In the genomic region with DNA sequence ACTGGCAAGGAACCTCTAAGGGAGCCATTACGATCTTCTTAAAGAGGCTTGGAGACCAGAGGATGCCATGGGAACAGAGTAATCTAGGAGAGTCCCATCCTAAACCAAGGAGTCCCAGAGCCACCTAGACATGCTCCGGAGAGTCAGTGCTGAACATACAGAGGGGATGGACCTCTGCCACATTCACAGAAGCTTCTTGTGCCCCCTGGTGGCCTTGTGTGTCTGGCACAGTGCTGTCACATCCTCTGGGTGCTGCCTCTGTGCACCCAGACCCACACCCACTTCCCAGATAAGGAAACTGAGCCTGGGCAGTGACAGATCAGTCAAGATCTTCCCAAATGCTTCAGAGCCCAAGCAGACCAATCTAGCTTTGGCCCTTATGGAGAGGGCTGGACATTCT, we compare ENCODE assay signal across 10 mouse cellular contexts. TPM values are rescaled to one million over a fixed set of nuclear protein-coding genes. Genes with fewer than 3 reads are reported as not detected.
DNase-seq lines count a peak whose midpoint lies in the region; ATAC-seq and TF ChIP-seq lines count a peak whose summit lies in the region.
"Had no signal": no experiment of that assay in that cellular context is flagged by ENCODE, and none has a peak within 500 bp of the region (broad histone marks: within the 10 kb centered on the region; RNA-seq: fewer than 3 reads in every experiment).

No protein-coding gene starts in this region.

- no peak for DNase-seq in heart, adult 2 months
- no peak for DNase-seq in heart, adult 11 months
- DNase-seq in 3T3-L1 (ENCODE audit: low read depth, low spot score): peak; percentile 6
- DNase-seq in R1 (ENCODE audit: low read depth, low spot score): peak; percentile 42
- DNase-seq in urinary bladder, postnatal 10 days (ENCODE audit: low spot score): no peak
- no peak for DNase-seq in left cerebral cortex, adult 11 months (ENCODE audit: low spot score)
- DNase-seq in urinary bladder, postnatal 14 days (ENCODE audit: low spot score): no peak

- no peaks in the 10 kb centered on the region for H3K79me2 ChIP-seq in heart, adult 2 months (replicated peaks; ENCODE audit: control insufficient read depth, insufficient read depth, low read length)

- H3K4me1 ChIP-seq in heart, adult 2 months (ENCODE audit: control insufficient read depth, insufficient read depth, low read length): no peaks in the 10 kb centered on the region
- no peaks in the 10 kb centered on the region for H3K4me1 ChIP-seq in lung, embryonic 16.5 days (replicated peaks; ENCODE audit: control insufficient read depth, insufficient read depth, low read length)

- no peak for TF ChIP-seq EP300 in heart, adult 2 months (IDR thresholded peaks at IDR 0.05; ENCODE audit: insufficient read depth, low read depth, low read length)

- ATAC-seq in lung, embryonic 16.5 days (ENCODE audit: low read depth): 0 out of 2 replicates have a peak, but pooled peaks have one; percentile 16

- H3K36me3 ChIP-seq in heart, adult 2 months (ENCODE audit: control insufficient read depth, insufficient read depth, low read length): no peaks in the 10 kb centered on the region
- no peaks in the 10 kb centered on the region for H3K36me3 ChIP-seq in lung, embryonic 16.5 days (ENCODE audit: control insufficient read depth, insufficient read depth, low read length)
- H3K36me3 ChIP-seq: heart, embryonic 13.5 days; limb, embryonic 12.5 days had no signal

- no peaks in the 10 kb centered on the region for H3K27me3 ChIP-seq in heart, adult 2 months (ENCODE audit: control insufficient read depth, insufficient read depth, low read length)
- no peaks in the 10 kb centered on the region; the same call in 1 of the 2 replicates for H3K27me3 ChIP-seq in lung, embryonic 16.5 days (ENCODE audit: control insufficient read depth, insufficient read depth, low read depth, low read length)

- H3K9ac ChIP-seq in heart, adult 2 months (ENCODE audit: low read depth, low read length): no peak overlapping the region
- no peak overlapping the region for H3K9ac ChIP-seq in lung, embryonic 16.5 days (ENCODE audit: low read length)
- H3K9ac ChIP-seq: heart, embryonic 13.5 days; limb, embryonic 12.5 days had no signal

- no peak overlapping the region for H3K4me2 ChIP-seq in lung, embryonic 16.5 days (ENCODE audit: low read depth, low read length)
- H3K4me2 ChIP-seq: heart, embryonic 13.5 days; limb, embryonic 12.5 days had no signal

- no peak overlapping the region for H3K4me3 ChIP-seq in heart, adult 2 months
- H3K4me3 ChIP-seq in lung, embryonic 16.5 days (ENCODE audit: low read length): no peak overlapping the region
- H3K4me3 ChIP-seq: heart, embryonic 13.5 days; limb, embryonic 12.5 days had no signal

- 65% methylated on average over 2 of the region's 2 CpGs for WGBS in heart, adult 2 months
- WGBS in lung, embryonic 16.5 days: 62% methylated on average over 2 of the region's 2 CpGs

- H3K9me3 ChIP-seq in lung, embryonic 16.5 days (ENCODE audit: control insufficient read depth, low read length): no peaks in the 10 kb centered on the region
- H3K9me3 ChIP-seq: heart, embryonic 13.5 days; limb, embryonic 12.5 days had no signal

- TF ChIP-seq POLR2A in heart, adult 2 months (IDR thresholded peaks at IDR 0.05; ENCODE audit: insufficient read depth, low read depth, low read length): no peak

- intact Hi-C loops in heart, adult 2 months (cut with DNase I): no loop called here

- TF ChIP-seq CTCF in heart, adult 2 months (IDR thresholded peaks at IDR 0.05): peak; percentile 38

- no peak overlapping the region for H3K27ac ChIP-seq in heart, adult 2 months
- no peak overlapping the region for H3K27ac ChIP-seq in lung, embryonic 16.5 days (ENCODE audit: low read length)
- H3K27ac ChIP-seq: heart, embryonic 13.5 days; limb, embryonic 12.5 days had no signal

RNA-seq across cellular contexts. Expression of a gene that starts 1.6 kb away (rescaled TPM):
- total RNA-seq in heart, adult 2 months (2021): not detected
- not detected in 2 replicates for polyA plus RNA-seq in heart, adult 2 months (2012; rRNA removed)
- not detected in 2 replicates for polyA plus RNA-seq in lung, embryonic 16.5 days (2015; fragmentation: Nextera tagmentation; extraction: Ambion mirVana)
- polyA plus RNA-seq: heart, embryonic 13.5 days; limb, embryonic 12.5 days had no signal

RNA-seq across cellular contexts. Expression of a gene that starts 29.5 kb away (rescaled TPM):
- total RNA-seq in heart, adult 2 months (2021): not detected
- polyA plus RNA-seq in heart, adult 2 months (2012; rRNA removed): 0.02 TPM in 1 of 2 replicates, not detected in the other
- 1.3 and 2.7 TPM in 2 replicates for polyA plus RNA-seq in lung, embryonic 16.5 days (2015; fragmentation: Nextera tagmentation; extraction: Ambion mirVana)

Comparison
In these comparisons a context has a peak if more than half of its experiments do, and no peak if none do; other contexts are left out.
1. DNase-seq: peak in 3T3-L1 (single experiment) and R1 (single experiment); none in heart, adult 2 months (0 of 2), heart, adult 11 months (single experiment), urinary bladder, postnatal 10 days (single experiment), left cerebral cortex, adult 11 months (single experiment) and urinary bladder, postnatal 14 days (single experiment).